Mouse (Mus musculus): ENCODE results near the gene Scamp3. TPM values are rescaled to one million over a fixed set of nuclear protein-coding genes. Genes with fewer than 3 reads are reported as not detected.
A peak's percentile ranks its signal among the peaks of the same experiment; 100 is the strongest.

The Scamp3 gene
- total and polyA plus RNA-seq, 2 experiments from 2014 or later, result 77.5 to 139 TPM

DNA sequence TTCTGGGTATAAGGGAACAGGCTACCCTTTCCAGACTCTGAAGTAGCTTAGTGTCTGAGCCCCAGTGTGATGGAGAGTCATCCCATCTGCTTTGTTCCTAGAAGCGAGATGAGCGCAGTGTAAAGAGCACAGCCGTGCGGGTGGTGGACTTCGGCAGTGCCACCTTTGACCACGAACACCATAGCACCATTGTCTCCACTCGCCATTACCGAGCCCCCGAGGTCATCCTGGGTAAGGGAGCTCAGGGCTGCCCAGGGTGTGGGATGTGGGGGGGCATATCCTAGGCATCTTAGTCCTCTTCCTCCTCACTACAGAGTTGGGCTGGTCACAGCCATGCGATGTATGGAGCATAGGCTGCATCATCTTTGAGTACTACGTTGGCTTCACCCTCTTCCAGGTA, 2.4 kb upstream of the Scamp3 start:
- no peak for DNase-seq (ENCODE audit: low spot score)
- WGBS, result 94% methylated on average over 11 of the region's 11 CpGs
- Histone ChIP-seq H3K4me2 (ENCODE audit: low read depth, low read length) (no peak overlapping the region), H3K9ac (replicated peaks; ENCODE audit: low read length) (no peak overlapping the region), H3K27ac (no peak overlapping the region), H3K27me3 (ENCODE audit: insufficient read depth, low read length) (no peaks in the 10 kb centered on the region), H3K9me3 (ENCODE audit: low read length) (no peaks in the 10 kb centered on the region), H3K36me3 (ENCODE audit: insufficient read depth, low read length) (peaks cover 58% of the 10 kb centered on the region), H3K4me1 (ENCODE audit: insufficient read depth, low read length) (peaks cover 9% of the 10 kb centered on the region), H3K4me3 (ENCODE audit: low read length) (no peak overlapping the region)
- no peak for TF ChIP-seq CTCF (IDR thresholded peaks at IDR 0.05; ENCODE audit: low read depth)
- no peak for ATAC-seq

DNA sequence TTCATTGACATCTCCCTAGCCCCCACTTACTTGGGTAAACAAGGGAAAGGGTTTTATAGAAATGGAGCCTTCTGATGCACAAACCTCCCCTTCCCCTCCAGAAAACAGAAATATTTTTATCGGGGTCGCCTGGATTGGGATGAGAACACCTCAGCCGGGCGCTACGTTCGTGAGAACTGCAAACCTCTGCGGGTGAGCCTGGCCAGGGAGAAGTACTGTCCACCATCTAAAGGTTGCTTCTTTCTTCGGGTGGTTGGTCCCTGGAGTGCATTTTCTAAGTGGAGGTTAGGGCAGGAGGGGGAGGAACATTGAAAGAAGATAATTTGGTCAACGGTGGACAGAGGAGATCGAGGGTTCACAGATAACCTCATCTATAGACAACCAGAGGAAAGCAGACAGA, 1.7 kb upstream of the Scamp3 start:
- 92% methylated on average over 10 of the region's 10 CpGs for WGBS
- Histone ChIP-seq H3K4me3 (ENCODE audit: low read length) (no peak overlapping the region), H3K4me2 (ENCODE audit: low read depth, low read length) (no peak overlapping the region), H3K27ac (no peak overlapping the region), H3K4me1 (ENCODE audit: insufficient read depth, low read length) (peaks cover 9% of the 10 kb centered on the region), H3K27me3 (ENCODE audit: insufficient read depth, low read length) (no peaks in the 10 kb centered on the region), H3K36me3 (ENCODE audit: insufficient read depth, low read length) (peaks cover 56% of the 10 kb centered on the region), H3K9me3 (ENCODE audit: low read length) (no peaks in the 10 kb centered on the region), H3K9ac (replicated peaks; ENCODE audit: low read length) (no peak overlapping the region)
- ATAC-seq (no peak), DNase-seq (ENCODE audit: low spot score) (no peak)
- no peak for TF ChIP-seq CTCF (IDR thresholded peaks at IDR 0.05; ENCODE audit: low read depth)

- H3K9ac ChIP-seq (replicated peaks; ENCODE audit: low read length), result no peak overlapping the region
- ATAC-seq (no peak), DNase-seq (ENCODE audit: low spot score) (no peak)
- no peak overlapping the region for H3K4me3 ChIP-seq (ENCODE audit: low read length)
- peaks cover 9% of the 10 kb centered on the region for H3K4me1 ChIP-seq (ENCODE audit: insufficient read depth, low read length)
- H3K4me2 ChIP-seq (ENCODE audit: low read depth, low read length), result no peak overlapping the region
- peaks cover 57% of the 10 kb centered on the region for H3K36me3 ChIP-seq (ENCODE audit: insufficient read depth, low read length)
- H3K9me3 ChIP-seq (ENCODE audit: low read length), result no peaks in the 10 kb centered on the region
- H3K27ac ChIP-seq, result no peak overlapping the region
- 77% methylated on average over 7 of the region's 7 CpGs for WGBS
- no peaks in the 10 kb centered on the region for H3K27me3 ChIP-seq (ENCODE audit: insufficient read depth, low read length)
- no peak for TF ChIP-seq CTCF (IDR thresholded peaks at IDR 0.05; ENCODE audit: low read depth)
Measured at GRCm38 (mm10) chr3:89176421-89176820, 852 bp upstream of the Scamp3 start.

DNA sequence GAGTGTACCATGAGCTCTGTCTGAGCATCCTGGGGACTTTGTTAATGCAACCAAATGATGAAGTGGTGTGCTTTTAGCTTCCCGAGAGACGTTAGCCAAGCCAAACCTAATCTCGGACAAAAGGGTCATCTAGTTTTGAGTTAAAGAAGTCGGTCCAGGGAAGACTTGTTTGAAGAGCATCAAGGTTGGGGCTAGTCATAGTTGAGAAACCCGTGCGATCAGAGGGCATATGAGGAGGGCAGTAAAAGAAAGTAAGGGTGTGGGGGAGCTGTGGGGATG, 773 bp downstream of the Scamp3 start:
- WGBS, result 9% methylated on average over 6 of the region's 6 CpGs
- H3K9me3 ChIP-seq (ENCODE audit: low read length), result no peaks in the 10 kb centered on the region
- H3K4me2 ChIP-seq (ENCODE audit: low read depth, low read length), result peak overlapping the region; percentile 98
- H3K27me3 ChIP-seq (ENCODE audit: insufficient read depth, low read length), result no peaks in the 10 kb centered on the region
- peak overlapping the region; percentile 78 for H3K27ac ChIP-seq
- ATAC-seq, result no peak
- H3K9ac ChIP-seq (replicated peaks; ENCODE audit: low read length), result peak overlapping the region; percentile 71
- peaks cover 9% of the 10 kb centered on the region for H3K4me1 ChIP-seq (ENCODE audit: insufficient read depth, low read length)
- H3K4me3 ChIP-seq (ENCODE audit: low read length), result peak overlapping the region; percentile 71
- TF ChIP-seq CTCF (IDR thresholded peaks at IDR 0.05; ENCODE audit: low read depth), result no peak
- DNase-seq (ENCODE audit: low spot score), result no peak
- peaks cover 60% of the 10 kb centered on the region for H3K36me3 ChIP-seq (ENCODE audit: insufficient read depth, low read length)

- no peak overlapping the region for H3K4me3 ChIP-seq (ENCODE audit: low read length)
- ATAC-seq (no peak), DNase-seq (ENCODE audit: low spot score) (no peak)
- peaks cover 50% of the 10 kb centered on the region for H3K36me3 ChIP-seq (ENCODE audit: insufficient read depth, low read length)
- H3K4me2 ChIP-seq (ENCODE audit: low read depth, low read length), result no peak overlapping the region
- H3K4me1 ChIP-seq (ENCODE audit: insufficient read depth, low read length), result peaks cover 14% of the 10 kb centered on the region
- no peak overlapping the region for H3K27ac ChIP-seq
- no peak for TF ChIP-seq CTCF (IDR thresholded peaks at IDR 0.05; ENCODE audit: low read depth)
- no peak overlapping the region for H3K9ac ChIP-seq (replicated peaks; ENCODE audit: low read length)
- H3K9me3 ChIP-seq (ENCODE audit: low read length), result no peaks in the 10 kb centered on the region
- WGBS, result 94% methylated on average over 11 of the region's 11 CpGs
- H3K27me3 ChIP-seq (ENCODE audit: insufficient read depth, low read length), result no peaks in the 10 kb centered on the region
Measured at GRCm38 (mm10) chr3:89179056-89179455, 1.8 kb downstream of the Scamp3 start.

- H3K9ac ChIP-seq (replicated peaks; ENCODE audit: low read length), result no peak overlapping the region
- peaks cover 15% of the 10 kb centered on the region for H3K4me1 ChIP-seq (ENCODE audit: insufficient read depth, low read length)
- no peak for TF ChIP-seq CTCF (IDR thresholded peaks at IDR 0.05; ENCODE audit: low read depth)
- no peaks in the 10 kb centered on the region for H3K27me3 ChIP-seq (ENCODE audit: insufficient read depth, low read length)
- no peak for ATAC-seq
- H3K4me2 ChIP-seq (ENCODE audit: low read depth, low read length), result no peak overlapping the region
- H3K9me3 ChIP-seq (ENCODE audit: low read length), result no peaks in the 10 kb centered on the region
- WGBS, result 90% methylated on average over 27 of the region's 27 CpGs
- peaks cover 24% of the 10 kb centered on the region; the same call in 1 of the 2 replicates for H3K36me3 ChIP-seq (ENCODE audit: insufficient read depth, low read length)
- H3K27ac ChIP-seq, result peak overlapping the region; percentile 90; the same call in 1 of the 2 replicates
- no peak overlapping the region for H3K4me3 ChIP-seq (ENCODE audit: low read length)
- no peak for DNase-seq (ENCODE audit: low spot score)
Measured at GRCm38 (mm10) chr3:89181749-89182500, 4.7 kb downstream of the Scamp3 start.

- Histone ChIP-seq H3K27me3 (ENCODE audit: insufficient read depth, low read length) (no peaks in the 10 kb centered on the region), H3K4me3 (ENCODE audit: low read length) (peak overlapping the region; percentile 65), H3K9ac (replicated peaks; ENCODE audit: low read length) (peak overlapping the region; percentile 79; the same call in 1 of the 2 replicates), H3K9me3 (ENCODE audit: low read length) (no peaks in the 10 kb centered on the region), H3K36me3 (ENCODE audit: insufficient read depth, low read length) (peaks cover 24% of the 10 kb centered on the region; the same call in 1 of the 2 replicates), H3K27ac (peak overlapping the region; percentile 90), H3K4me1 (ENCODE audit: insufficient read depth, low read length) (peaks cover 15% of the 10 kb centered on the region), H3K4me2 (ENCODE audit: low read depth, low read length) (peak overlapping the region; percentile 99)
- 0 out of 2 replicates have a peak, but pooled peaks have one; percentile 4 for ATAC-seq
- 47% methylated on average over 7 of the region's 7 CpGs for WGBS
- TF ChIP-seq CTCF (IDR thresholded peaks at IDR 0.05; ENCODE audit: low read depth), result no peak
- DNase-seq (ENCODE audit: low spot score), result no peak
Measured at GRCm38 (mm10) chr3:89182531-89183057, 5.3 kb downstream of the Scamp3 start.

Measured in hindbrain, postnatal 0 days (tissue).